Mouse (Mus musculus) myocyte (in vitro differentiated cells): ENCODE data around the gene Nkain2.

ENCODE experiments used
- MAX ChIP-seq: IDR thresholded peaks from one replicate; pipeline ENCODE4 v1.6.1; 2011; ENCODE audit warnings: low read depth, mild to moderate bottlenecking, control low read depth
- POLR2A ChIP-seq: IDR thresholded peaks from one replicate; pipeline ENCODE4 v1.6.1; 2011; ENCODE audit warnings: low read depth, mild to moderate bottlenecking, control low read depth, moderate library complexity; ENCODE audit not compliant: insufficient read length
- TCF12 ChIP-seq: IDR thresholded peaks from one replicate; pipeline ENCODE4 v1.6.1; 2011; ENCODE audit warnings: mild to moderate bottlenecking, control low read depth; ENCODE audit not compliant: poor library complexity, insufficient read depth, severe bottlenecking
- TCF3 ChIP-seq: IDR thresholded peaks from one replicate; pipeline ENCODE4 v1.6.1; 2011; ENCODE audit warnings: low read depth, control low read depth; ENCODE audit not compliant: insufficient read length
- USF1 ChIP-seq: IDR thresholded peaks from one replicate; pipeline ENCODE4 v1.6.1; 2011; ENCODE audit warnings: low read depth, mild to moderate bottlenecking, control low read depth, moderate library complexity

DNA sequence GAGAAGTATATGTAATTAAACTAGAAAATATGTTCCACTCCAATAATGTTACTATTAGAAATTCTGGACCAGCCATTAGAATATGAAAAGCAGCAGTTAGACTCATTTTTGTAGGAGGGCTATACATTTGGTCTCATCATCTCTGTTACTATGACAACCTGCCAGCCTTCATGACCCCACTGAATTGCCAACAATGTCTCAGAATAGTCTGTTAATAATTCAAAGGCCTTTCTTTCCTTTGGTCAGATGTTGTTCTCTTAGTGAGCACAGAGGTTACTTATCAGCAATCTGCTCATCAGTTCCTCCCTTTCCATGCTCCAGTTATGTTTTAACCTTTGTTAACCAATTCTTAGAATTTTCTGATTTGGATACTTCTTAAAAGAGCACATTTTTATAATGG lies 251.1 kb downstream of the Nkain2 start:
- TF ChIP-seq POLR2A (no peak), TCF12 (no peak), TCF3 (no peak), MAX (no peak), USF1 (no peak)
